Mouse (Mus musculus) heart, embryonic 11.5 days (tissue): ENCODE results near the gene Rnf39. TPM values are rescaled to one million over a fixed set of nuclear protein-coding genes. Genes with fewer than 3 reads are reported as not detected.

ENCODE experiments used
- ATAC-seq: fragments of 200-750 bp; cut with Nextera tagmentation; replicated peaks from 2 replicates; pipeline ENCODE4 v1.8.0; 2017; ENCODE audit warnings: moderate library complexity; ENCODE audit not compliant: insufficient number of reproducible peaks, low FRiP score, low TSS enrichment
- H3K27ac ChIP-seq: fragments of 300-500 bp; sonication (generic); 2 replicates; pipeline ENCODE4 v1.5.1; 2014; ENCODE audit warnings: mild to moderate bottlenecking, low read depth, low read length
- H3K27me3 ChIP-seq: fragments of 300-500 bp; sonication (generic); 2 replicates; pipeline ENCODE4 v1.6.1; 2014; ENCODE audit warnings: mild to moderate bottlenecking, low read length, mixed read lengths; ENCODE audit not compliant: control insufficient read depth, insufficient read depth
- H3K36me3 ChIP-seq: fragments of 300-500 bp; sonication (generic); 2 replicates; pipeline ENCODE4 v1.6.1; 2014; ENCODE audit warnings: mild to moderate bottlenecking, low read length, moderate library complexity, mixed read lengths; ENCODE audit not compliant: control insufficient read depth, insufficient read depth
- H3K4me1 ChIP-seq: fragments of 300-500 bp; sonication (generic); 2 replicates; pipeline ENCODE4 v1.6.1; 2014; ENCODE audit warnings: low read length; ENCODE audit not compliant: control insufficient read depth, insufficient read depth
- H3K4me2 ChIP-seq: fragments of 300-500 bp; sonication (generic); 2 replicates; pipeline ENCODE4 v1.6.1; 2014; ENCODE audit warnings: mild to moderate bottlenecking, moderate library complexity
- H3K4me3 ChIP-seq: fragments of 300-500 bp; sonication (generic); 2 replicates; pipeline ENCODE4 v1.5.1; 2014; ENCODE audit warnings: low read depth, low read length
- H3K9ac ChIP-seq: fragments of 300-500 bp; sonication (generic); 2 replicates; pipeline ENCODE4 v1.6.1; 2014; ENCODE audit warnings: mild to moderate bottlenecking, low read depth, low read length, moderate library complexity
- H3K9me3 ChIP-seq: fragments of 300-500 bp; sonication (generic); replicated peaks from 2 replicates; pipeline ENCODE4 v1.6.1; 2016; ENCODE audit warnings: low read length; ENCODE audit not compliant: control insufficient read depth
- WGBS: fragments of 180-500 bp; shearing (Covaris S2); extraction: QIAGEN DNeasy Blood & Tissue Kit; methylation state at CpG from one replicate; pipeline ENCODE4 v1.1.7; 2014; ENCODE audit not compliant: insufficient replicate concordance; 5-methylcytosine and 5-hydroxymethylcytosine counted together
- polyA plus RNA-seq: library from polyadenylated mRNA; unstranded; fragments of >200 nt; fragmentation: Nextera tagmentation; extraction: Ambion mirVana; gene quantifications from 2 replicates; pipeline ENCODE4 v1.2.1, GENCODE M21; 2014

The Rnf39 gene
- polyA plus RNA-seq, 1 experiment from 2014 or later, result 0.10 TPM

GRCm38 (mm10) chr17:36947051-36947819 lies 4.5 kb downstream of the Rnf39 start:
- Histone ChIP-seq H3K9ac (peak overlapping the region; percentile 65; the same call in 1 of the 2 replicates), H3K4me3 (peak overlapping the region; percentile 50), H3K4me1 (peaks cover 22% of the 10 kb centered on the region; the same call in 1 of the 2 replicates), H3K27ac (no peak overlapping the region), H3K4me2 (peak overlapping the region; percentile 76), H3K36me3 (peaks cover 6% of the 10 kb centered on the region), H3K9me3 (no peaks in the 10 kb centered on the region), H3K27me3 (peaks cover 48% of the 10 kb centered on the region)
- ATAC-seq, result 0 out of 2 replicates have a peak, but pooled peaks have one; percentile 33
- 1% methylated on average over 62 of the region's 62 CpGs for WGBS

GRCm38 (mm10) chr17:36948286-36948685 lies 5.6 kb downstream of the Rnf39 start:
- no peaks in the 10 kb centered on the region for H3K9me3 ChIP-seq
- no peak for ATAC-seq
- H3K4me2 ChIP-seq, result no peak overlapping the region
- peaks cover 13% of the 10 kb centered on the region; the same call in 1 of the 2 replicates for H3K4me1 ChIP-seq
- no peak overlapping the region for H3K27ac ChIP-seq
- 59% methylated on average over 1 of the region's 1 CpGs for WGBS
- no peak overlapping the region for H3K4me3 ChIP-seq
- peaks cover 6% of the 10 kb centered on the region for H3K36me3 ChIP-seq
- no peak overlapping the region for H3K9ac ChIP-seq
- H3K27me3 ChIP-seq, result peaks cover 37% of the 10 kb centered on the region

- Histone ChIP-seq H3K9ac (no peak overlapping the region), H3K4me3 (no peak overlapping the region), H3K4me1 (peaks cover 13% of the 10 kb centered on the region; the same call in 1 of the 2 replicates), H3K27ac (no peak overlapping the region), H3K9me3 (no peaks in the 10 kb centered on the region), H3K36me3 (peaks cover 6% of the 10 kb centered on the region), H3K27me3 (peaks cover 27% of the 10 kb centered on the region), H3K4me2 (no peak overlapping the region)
- WGBS, result 92% methylated on average over 8 of the region's 8 CpGs
- ATAC-seq, result no peak
Observed at GRCm38 (mm10) chr17:36949265-36949664, 6.5 kb downstream of the Rnf39 start.

GRCm38 (mm10) chr17:36950981-36951947 lies 8.5 kb downstream of the Rnf39 start, which contains the start of gene Ppp1r11:
TSS of gene Ppp1r11 (minus strand) at chr17:36951741.
- peak; percentile 97 for ATAC-seq
- peaks cover 8% of the 10 kb centered on the region for H3K36me3 ChIP-seq
- H3K4me3 ChIP-seq, result peak within 1 kb of the TSS; percentile 61
- H3K9me3 ChIP-seq, result no peaks in the 10 kb centered on the region
- WGBS, result 3% methylated on average over 36 of the region's 36 CpGs
- peaks cover 13% of the 10 kb centered on the region; the same call in 1 of the 2 replicates for H3K4me1 ChIP-seq
- H3K4me2 ChIP-seq, result peak within 1 kb of the TSS; percentile 76
- peaks cover 8% of the 10 kb centered on the region for H3K27me3 ChIP-seq
- H3K9ac ChIP-seq, result peak within 1 kb of the TSS; percentile 66
- H3K27ac ChIP-seq, result 0 out of 2 replicates have a peak within 1 kb of the TSS, but pooled peaks have one; percentile 11

GRCm38 (mm10) chr17:36952631-36953030 lies 9.9 kb downstream of the Rnf39 start:
- Histone ChIP-seq H3K9ac (no peak overlapping the region), H3K9me3 (no peaks in the 10 kb centered on the region), H3K4me2 (no peak overlapping the region), H3K36me3 (peaks cover 10% of the 10 kb centered on the region), H3K27me3 (0 out of 2 replicates have a peak, but pooled peaks cover 3% of the 10 kb centered on the region), H3K27ac (no peak overlapping the region), H3K4me3 (no peak overlapping the region), H3K4me1 (peaks cover 13% of the 10 kb centered on the region)
- ATAC-seq, result no peak
- 84% methylated on average over 2 of the region's 2 CpGs for WGBS

- 79% methylated on average over 1 of the region's 1 CpGs for WGBS
- Histone ChIP-seq H3K4me2 (no peak overlapping the region), H3K27me3 (0 out of 2 replicates have a peak, but pooled peaks cover under 1% of the 10 kb centered on the region), H3K36me3 (peaks cover 10% of the 10 kb centered on the region), H3K27ac (no peak overlapping the region), H3K4me1 (peaks cover 12% of the 10 kb centered on the region), H3K9me3 (no peaks in the 10 kb centered on the region), H3K9ac (no peak overlapping the region), H3K4me3 (no peak overlapping the region)
- ATAC-seq, result no peak
Observed at GRCm38 (mm10) chr17:36953062-36953461, 10.3 kb downstream of the Rnf39 start.

GRCm38 (mm10) chr17:36957999-36958743 lies 15.5 kb downstream of the Rnf39 start, which contains the start of the genes Znrd1 and Znrd1as:
TSS of gene Znrd1 (minus strand) at chr17:36958559.
TSS of gene Znrd1as (plus strand) at chr17:36958592.
- Histone ChIP-seq H3K9ac (peak within 1 kb of the TSS; percentile 85), H3K9me3 (no peaks in the 10 kb centered on the region), H3K4me3 (peak within 1 kb of the TSS; percentile 53), H3K4me1 (peaks cover 4% of the 10 kb centered on the region), H3K4me2 (peak within 1 kb of the TSS; percentile 90), H3K27me3 (no peaks in the 10 kb centered on the region), H3K27ac (peak within 1 kb of the TSS; percentile 22), H3K36me3 (peaks cover 4% of the 10 kb centered on the region; the same call in 1 of the 2 replicates)
- WGBS, result under 1% methylated on average over 46 of the region's 46 CpGs
- ATAC-seq, result peak; percentile 98
